Mouse (Mus musculus) liver, embryonic 14.5 days (tissue): ENCODE data around the gene Gmnn. TPM values are rescaled to one million over a fixed set of nuclear protein-coding genes. Genes with fewer than 3 reads are reported as not detected.

Source experiments
- ATAC-seq: fragments of 200-750 bp; cut with Nextera tagmentation; 2 replicates; pipeline ENCODE4 v1.8.0; 2017; ENCODE audit warnings: moderate number of reproducible peaks, mild to moderate bottlenecking, moderate library complexity; ENCODE audit not compliant: insufficient read depth
- DNase-seq, 3 experiments: peaks; one replicate each; pipeline ENCODE4 v3.0.0-alpha.2; 2012 to 2013; ENCODE audit warnings: low read depth in 3 of 3, low spot score in 3 of 3
- H3K27ac ChIP-seq: fragments of 300-500 bp; sonication (generic); 2 replicates; pipeline ENCODE4 v1.5.1; 2014; ENCODE audit warnings: moderate library complexity, mild to moderate bottlenecking, control low read depth, inconsistent platforms
- H3K27me3 ChIP-seq: fragments of 300-500 bp; sonication (generic); 2 replicates; pipeline ENCODE4 v1.6.1; 2014; ENCODE audit warnings: mild to moderate bottlenecking, low read length, moderate library complexity; ENCODE audit not compliant: control insufficient read depth, insufficient read depth
- H3K36me3 ChIP-seq: fragments of 300-500 bp; sonication (generic); replicated peaks from 2 replicates; pipeline ENCODE4 v1.6.1; 2014; ENCODE audit warnings: low read depth; ENCODE audit not compliant: control insufficient read depth, insufficient read depth
- H3K4me1 ChIP-seq, 2 experiments: fragments of 200-500 bp in 1 of 2; fragments of 300-500 bp in 1 of 2; sonication (generic) in 1 of 2; replicated peaks; 2 replicates each; pipeline ENCODE4 v1.6.1; 2012 to 2014; ENCODE audit warnings: antibody characterized with exemption in 1 of 2, inconsistent platforms in 1 of 2, low read length in 1 of 2; ENCODE audit not compliant: control insufficient read depth in 2 of 2, insufficient read depth in 2 of 2
- H3K4me2 ChIP-seq: fragments of 300-500 bp; sonication (generic); 2 replicates; pipeline ENCODE4 v1.6.1; 2014; ENCODE audit warnings: low read depth, mild to moderate bottlenecking, control low read depth, moderate library complexity
- H3K4me3 ChIP-seq, 2 experiments: fragments of 200-500 bp in 1 of 2; fragments of 300-500 bp in 1 of 2; sonication (generic) in 1 of 2; 2 replicates each; pipeline ENCODE4 v1.5.1; 2012 to 2014; ENCODE audit warnings: low read depth in 2 of 2, low read length in 2 of 2, mild to moderate bottlenecking in 2 of 2, control low read depth in 1 of 2, inconsistent platforms in 1 of 2, moderate library complexity in 1 of 2; ENCODE audit not compliant: insufficient read depth in 1 of 2
- H3K9ac ChIP-seq: fragments of 300-500 bp; sonication (generic); replicated peaks from 2 replicates; pipeline ENCODE4 v1.6.1; 2014; ENCODE audit warnings: mild to moderate bottlenecking, control low read depth, moderate library complexity
- H3K9me3 ChIP-seq: fragments of 300-500 bp; sonication (generic); 2 replicates; pipeline ENCODE4 v1.6.1; 2016; ENCODE audit warnings: low read length, mixed read lengths; ENCODE audit not compliant: control insufficient read depth
- CTCF ChIP-seq: IDR thresholded peaks from 2 replicates; pipeline ENCODE4 v1.5.1; 2016; ENCODE audit warnings: antibody characterized with exemption, low read depth, control low read depth
- EP300 ChIP-seq: IDR thresholded peaks from 2 replicates; pipeline ENCODE4 v1.6.1; 2016; ENCODE audit warnings: antibody characterized with exemption, low read depth
- WGBS: fragments of 180-500 bp; shearing (Covaris S2); extraction: QIAGEN DNeasy Blood & Tissue Kit; methylation state at CpG from one replicate; pipeline ENCODE4 v1.1.7; 2014; ENCODE audit not compliant: insufficient replicate concordance; 5-methylcytosine and 5-hydroxymethylcytosine counted together
- polyA plus RNA-seq, 2 experiments: library from polyadenylated mRNA; depleted of rRNA in 1 of 2; stranded (reverse) in 1 of 2; unstranded in 1 of 2; fragments of >200 nt; fragmentation: Nextera tagmentation in 1 of 2; extraction: Ambion mirVana in 1 of 2; gene quantifications; 2 replicates each; pipeline versions ENCODE4 v1.2.1 to v1.2.3; 2012 to 2014

Gmnn gene
- polyA plus RNA-seq, 2 experiments = 65.7 to 149 TPM

DNA sequence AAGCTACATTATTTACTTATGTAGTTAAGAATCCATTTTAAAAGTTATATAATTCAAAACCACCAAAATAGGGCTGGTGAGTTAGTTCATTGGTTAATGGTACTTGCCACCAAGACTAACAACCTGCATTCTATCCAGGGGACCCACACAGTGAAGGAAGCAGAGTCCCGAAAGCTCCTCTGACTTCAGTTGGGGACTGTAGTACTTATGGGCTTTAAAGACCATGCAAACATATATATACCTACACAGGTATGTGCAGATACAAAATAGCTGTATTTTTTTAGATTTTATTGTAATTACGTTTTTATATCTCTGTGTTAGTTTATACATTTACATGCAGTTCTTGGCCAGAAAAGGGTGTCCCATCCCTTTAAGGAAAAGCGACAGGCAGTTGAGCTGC lies 5.0 kb downstream of the Gmnn start:
- Histone ChIP-seq H3K9me3 (no peaks in the 10 kb centered on the region), H3K4me3 (no peak overlapping the region), H3K4me2 (no peak overlapping the region), H3K4me1 (peaks cover 12 to 15% of the 10 kb centered on the region in 2 experiments), H3K27ac (no peak overlapping the region), H3K27me3 (no peaks in the 10 kb centered on the region), H3K36me3 (peaks cover 75% of the 10 kb centered on the region), H3K9ac (no peak overlapping the region)
- DNase-seq = no peak
- no peak for TF ChIP-seq EP300
- TF ChIP-seq CTCF = no peak
- no peak for ATAC-seq
- WGBS = 82% methylated on average over 3 of the region's 3 CpGs

DNA sequence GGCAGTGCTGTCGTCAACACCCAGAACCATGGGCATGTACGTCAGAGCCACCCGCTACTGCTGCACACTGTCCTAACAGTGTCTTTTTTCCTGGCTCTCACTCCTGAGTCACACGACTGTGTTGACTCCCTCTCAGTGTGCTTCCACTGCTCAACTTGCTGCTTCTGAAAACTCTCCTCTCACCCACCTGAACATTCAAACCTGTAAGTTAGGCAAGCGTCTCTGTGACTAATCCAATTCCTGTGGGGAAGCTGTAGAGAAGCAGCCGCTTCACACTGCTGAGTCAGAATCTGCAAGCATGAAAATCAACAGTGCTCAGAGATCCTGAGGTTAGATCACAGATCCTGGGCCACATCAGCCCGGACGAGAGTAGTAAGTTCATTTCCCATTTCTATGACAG lies 10.3 kb downstream of the Gmnn start:
- 84% methylated on average over 8 of the region's 8 CpGs for WGBS
- H3K27me3 ChIP-seq = no peaks in the 10 kb centered on the region
- no peak overlapping the region for H3K27ac ChIP-seq
- no peak overlapping the region for H3K4me2 ChIP-seq
- H3K9ac ChIP-seq = no peak overlapping the region
- no peak for ATAC-seq
- no peak overlapping the region for H3K4me3 ChIP-seq
- H3K9me3 ChIP-seq = no peaks in the 10 kb centered on the region
- DNase-seq = no peak
- no peaks in the 10 kb centered on the region; a peak in 1 of 4 replicates for H3K4me1 ChIP-seq
- no peak for TF ChIP-seq EP300
- no peak for TF ChIP-seq CTCF
- peaks cover 61% of the 10 kb centered on the region for H3K36me3 ChIP-seq

DNA sequence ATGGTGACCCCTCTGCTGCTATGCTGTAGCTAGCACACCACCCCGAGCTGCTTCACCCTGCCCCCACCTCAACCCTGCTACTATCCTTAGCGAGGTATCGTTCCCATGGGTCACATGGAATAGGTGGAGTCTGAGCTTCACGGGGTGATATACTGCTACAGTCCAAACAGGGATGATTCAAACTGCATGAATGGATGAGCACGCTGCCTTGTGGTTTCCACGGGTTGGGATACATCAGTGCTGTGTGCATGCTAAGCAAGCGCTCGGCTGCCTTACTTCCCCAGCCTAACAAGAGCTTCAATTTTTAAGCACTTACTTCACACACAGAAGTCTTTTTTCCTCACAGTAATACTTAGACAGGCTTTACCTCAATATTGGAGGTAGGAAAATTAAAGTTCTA lies 10.9 kb downstream of the Gmnn start:
- Histone ChIP-seq H3K4me3 (no peak overlapping the region), H3K27ac (no peak overlapping the region), H3K9me3 (no peaks in the 10 kb centered on the region), H3K4me1 (no peaks in the 10 kb centered on the region; a peak in 1 of 4 replicates), H3K36me3 (peaks cover 55% of the 10 kb centered on the region), H3K27me3 (no peaks in the 10 kb centered on the region), H3K4me2 (no peak overlapping the region), H3K9ac (no peak overlapping the region)
- TF ChIP-seq CTCF (no peak), EP300 (no peak)
- DNase-seq (no peak), ATAC-seq (no peak)
- 85% methylated on average over 8 of the region's 8 CpGs for WGBS

DNA sequence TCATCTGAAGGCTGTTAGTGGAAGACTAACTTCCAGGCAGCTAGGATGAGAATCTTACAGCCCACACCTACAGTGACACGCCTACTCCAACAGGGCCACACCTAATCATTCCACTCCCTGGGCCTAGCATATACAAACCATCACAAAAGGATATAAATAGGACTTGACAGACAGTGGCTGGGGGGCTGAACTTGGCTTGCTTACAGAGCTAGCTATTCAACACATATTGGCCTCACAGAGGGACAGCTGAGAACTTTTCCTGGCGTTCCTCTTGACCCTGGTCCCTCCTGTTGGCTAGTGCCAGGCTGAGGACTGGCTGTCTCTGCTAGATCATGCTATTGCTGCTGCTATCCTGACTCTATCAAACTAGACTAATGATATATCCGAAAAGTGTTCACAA lies 13.9 kb downstream of the Gmnn start:
- TF ChIP-seq EP300 = no peak
- no peak for TF ChIP-seq CTCF
- H3K27ac ChIP-seq = no peak overlapping the region

DNA sequence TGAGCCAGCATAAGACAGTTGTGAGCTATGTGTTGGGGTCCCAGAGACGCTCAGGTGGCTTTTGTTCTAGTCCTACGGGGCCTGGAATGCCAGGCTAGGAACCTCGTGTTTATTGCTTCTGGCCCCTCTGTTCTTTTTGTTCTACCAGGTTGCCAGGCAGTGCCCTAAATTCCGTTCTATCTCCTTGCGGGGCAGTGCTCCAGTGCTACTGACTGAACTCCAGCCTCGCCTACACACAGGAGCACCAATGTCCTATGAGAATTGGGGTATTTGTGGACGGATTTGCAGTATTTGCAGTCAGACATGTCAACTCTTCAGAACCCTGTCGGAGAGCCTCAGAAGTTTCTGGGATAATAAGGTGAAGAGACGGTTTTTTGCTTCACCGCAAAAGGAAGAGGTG lies 20.7 kb downstream of the Gmnn start, which contains the start of gene Armh2:
Armh2 (plus strand) TSS at position 205 of the 400 bp plus-strand sequence.
- H3K9me3 ChIP-seq = no peaks in the 10 kb centered on the region
- no peaks in the 10 kb centered on the region for H3K4me1 ChIP-seq
- H3K4me3 ChIP-seq = no peak within 1 kb of the TSS
- 83% methylated on average over 10 of the region's 10 CpGs for WGBS
- H3K27ac ChIP-seq = no peak within 1 kb of the TSS
- TF ChIP-seq CTCF = no peak
- TF ChIP-seq EP300 = no peak
- H3K4me2 ChIP-seq = no peak within 1 kb of the TSS
- no peak for ATAC-seq
- H3K9ac ChIP-seq = no peak within 1 kb of the TSS
- no peaks in the 10 kb centered on the region for H3K27me3 ChIP-seq
- no peak for DNase-seq
- no peaks in the 10 kb centered on the region for H3K36me3 ChIP-seq

More for the DNA sequence above, 13.9 kb downstream of the Gmnn start:
- no peak for ATAC-seq
- no peak for DNase-seq
- peaks cover 28% of the 10 kb centered on the region for H3K36me3 ChIP-seq
- no peak overlapping the region for H3K4me2 ChIP-seq
- H3K4me1 ChIP-seq = no peaks in the 10 kb centered on the region; a peak in 1 of 4 replicates
- 78% methylated on average over 3 of the region's 3 CpGs for WGBS
- H3K9me3 ChIP-seq = no peaks in the 10 kb centered on the region
- H3K27me3 ChIP-seq = no peaks in the 10 kb centered on the region
- H3K9ac ChIP-seq = no peak overlapping the region
- no peak overlapping the region for H3K4me3 ChIP-seq
